Mouse (Mus musculus) ovary, postnatal 14 days (tissue): ENCODE measurements at regions not wholly inside any gene's neighbourhood (a gene's known extent, or its start where the extent isn't known, plus 50 kb on each side); places are given as distances from the start of the nearest gene placed in this dataset.

Experiments used
- DNase-seq: peaks from one replicate; pipeline ENCODE4 v3.0.0; 2022; ENCODE audit warnings: low spot score

DNA sequence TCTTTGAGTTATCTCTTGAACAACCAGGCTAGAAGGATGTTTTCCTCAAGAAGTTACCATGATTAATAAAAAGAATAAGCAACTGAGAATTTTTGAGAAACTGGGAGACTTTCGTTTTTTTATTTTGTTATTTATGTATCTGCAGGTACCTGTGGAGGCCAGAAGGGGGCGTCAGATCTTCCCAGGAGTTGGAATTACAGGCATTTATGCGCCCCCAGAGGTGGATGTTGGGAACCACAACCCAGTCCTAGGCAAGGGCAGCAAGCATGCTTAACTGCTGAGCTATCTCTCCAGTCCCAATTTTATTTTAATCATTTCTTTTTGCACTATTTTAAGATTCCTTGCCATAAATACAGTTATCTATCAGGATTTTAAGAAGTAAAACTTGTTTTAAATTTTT lies 140.0 kb upstream of the Lmcd1 start:
- peak; percentile 27 for DNase-seq

DNA sequence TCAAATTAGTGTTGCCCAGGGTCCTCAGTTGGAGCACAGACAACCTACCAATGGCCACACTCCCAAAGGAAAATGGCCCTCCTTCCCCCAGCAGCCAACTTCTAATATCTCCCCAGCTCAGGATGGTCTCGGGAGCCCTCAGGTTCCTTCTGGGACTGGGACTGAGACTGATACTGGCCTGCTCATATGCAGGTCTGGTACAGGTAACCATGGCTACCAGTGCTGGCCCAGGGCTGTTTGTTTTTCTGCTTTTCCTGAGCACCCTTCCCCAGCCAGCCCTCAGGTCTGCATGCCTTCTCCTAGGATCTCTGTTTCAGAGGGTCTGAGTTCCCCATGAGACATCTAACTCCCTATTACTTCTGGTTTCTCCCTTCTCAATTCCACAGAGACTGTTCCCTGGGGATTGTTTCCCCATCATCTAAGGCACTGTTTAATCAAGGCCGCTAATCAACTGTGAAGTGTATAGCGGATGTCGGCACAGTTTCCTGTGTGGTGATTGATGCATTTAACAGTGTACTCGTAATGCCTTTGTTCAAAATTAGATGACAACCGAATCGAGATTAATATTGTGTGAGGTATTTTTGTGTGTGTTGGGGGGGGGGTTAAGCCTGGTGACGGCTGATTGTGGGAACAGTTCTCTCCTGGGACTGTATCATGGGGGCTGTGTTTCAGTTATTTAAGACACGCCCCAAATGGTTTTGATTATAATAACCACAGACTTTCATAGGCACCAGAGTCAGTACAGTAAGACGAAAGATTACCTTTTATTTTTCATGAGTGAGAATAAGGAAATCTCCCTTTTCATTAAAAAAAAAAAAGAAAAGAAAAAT lies 120.8 kb upstream of the Lmcd1 start:
- DNase-seq, result no peak

DNA sequence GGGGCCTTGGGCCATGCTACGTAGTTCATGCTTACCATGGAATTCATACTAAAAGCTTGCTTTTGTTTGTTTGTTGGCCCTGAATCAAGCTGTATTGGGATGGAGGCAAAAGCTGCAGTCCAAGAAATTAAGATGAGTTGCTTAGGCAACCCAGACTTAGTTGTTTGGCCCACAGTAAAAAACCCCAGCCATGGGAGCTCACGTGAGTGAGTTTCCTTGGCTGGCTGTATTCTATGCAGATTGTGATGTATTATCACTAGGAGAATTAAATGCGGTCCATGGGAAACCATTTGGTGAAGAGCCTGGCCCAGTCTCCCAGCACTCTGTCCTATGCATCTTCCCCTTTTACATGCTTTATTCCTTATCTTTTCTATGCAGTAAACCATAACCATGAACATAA lies 106.1 kb upstream of the Lmcd1 start:
- DNase-seq, result no peak

DNA sequence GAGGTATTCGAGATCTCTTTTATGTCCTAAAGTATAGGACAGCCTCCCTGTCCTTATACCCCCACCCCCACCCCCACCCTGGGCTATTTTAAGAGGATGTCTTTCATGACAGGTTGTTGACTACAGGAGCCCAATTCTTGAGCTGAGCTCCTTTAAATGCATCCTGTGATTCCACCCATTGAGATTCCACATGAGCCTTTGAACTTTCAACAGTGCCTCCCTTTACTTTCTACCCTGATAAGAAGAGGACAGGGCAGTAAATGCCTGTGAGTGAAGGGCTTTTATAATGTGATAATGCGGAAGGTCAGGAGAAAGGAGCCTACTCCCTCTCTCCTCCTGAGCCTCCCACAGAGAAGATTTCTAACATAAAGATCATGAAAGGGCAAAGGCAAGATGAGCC lies 97.2 kb upstream of the Lmcd1 start:
- DNase-seq, result no peak

DNA sequence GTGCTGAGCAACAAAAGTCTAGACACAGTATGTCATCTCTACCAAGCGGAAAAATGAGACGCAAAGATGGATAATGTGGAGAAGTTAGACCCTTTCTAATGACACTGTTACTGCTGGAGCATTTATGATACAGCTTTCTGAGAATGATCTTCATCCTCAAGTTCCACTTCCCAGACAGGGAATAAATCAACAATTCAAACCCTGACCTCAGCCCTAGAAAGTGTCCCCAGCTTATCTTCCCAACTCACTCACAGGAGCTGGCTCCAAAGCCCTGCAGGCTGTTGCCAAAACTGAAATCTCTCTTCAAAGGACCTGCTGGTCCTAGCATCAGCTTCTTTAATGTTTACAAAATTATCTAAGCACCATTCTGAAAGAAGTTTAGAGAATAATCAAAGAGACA lies 85.9 kb upstream of the Lmcd1 start:
- no peak for DNase-seq

DNA sequence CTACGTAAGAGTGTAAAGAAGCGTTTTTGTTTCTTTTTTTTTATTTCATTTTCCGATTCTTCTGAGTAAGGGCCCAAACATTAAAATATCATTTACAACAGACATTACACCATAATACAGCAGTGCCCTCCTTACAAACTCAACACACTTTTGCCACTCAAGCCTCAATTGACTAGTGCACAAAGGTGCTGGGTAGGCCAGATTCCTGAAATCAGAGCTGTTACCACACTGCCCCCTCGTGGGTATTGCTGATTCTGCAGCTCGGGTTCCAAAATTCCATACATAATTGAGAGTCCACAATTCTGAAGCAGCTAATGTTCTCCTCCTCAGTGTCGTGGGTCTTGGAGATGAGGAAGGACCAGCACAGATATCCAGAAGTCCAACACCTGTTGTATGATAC lies 82.5 kb upstream of the Lmcd1 start:
- peak; percentile 66 for DNase-seq

DNA sequence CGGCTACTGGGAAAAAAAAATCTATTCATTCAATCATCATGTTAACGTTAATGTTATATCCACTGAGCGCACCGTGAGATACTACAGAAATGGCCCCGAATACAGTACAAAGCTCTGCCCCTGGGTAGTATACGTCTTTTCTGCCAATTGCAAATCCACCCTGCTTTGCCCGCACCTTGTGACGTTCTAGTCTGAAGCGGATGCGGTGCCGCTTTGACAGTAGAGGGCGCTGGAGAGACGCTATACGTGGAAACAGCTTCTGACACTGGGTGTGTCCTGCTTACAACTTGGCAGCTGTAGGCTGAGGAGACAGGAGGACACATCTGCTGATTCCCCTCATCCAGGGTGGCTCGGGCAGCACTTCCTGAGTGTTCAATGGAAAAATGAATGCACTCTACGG lies 76.1 kb upstream of the Lmcd1 start:
- peak; percentile 75 for DNase-seq

DNA sequence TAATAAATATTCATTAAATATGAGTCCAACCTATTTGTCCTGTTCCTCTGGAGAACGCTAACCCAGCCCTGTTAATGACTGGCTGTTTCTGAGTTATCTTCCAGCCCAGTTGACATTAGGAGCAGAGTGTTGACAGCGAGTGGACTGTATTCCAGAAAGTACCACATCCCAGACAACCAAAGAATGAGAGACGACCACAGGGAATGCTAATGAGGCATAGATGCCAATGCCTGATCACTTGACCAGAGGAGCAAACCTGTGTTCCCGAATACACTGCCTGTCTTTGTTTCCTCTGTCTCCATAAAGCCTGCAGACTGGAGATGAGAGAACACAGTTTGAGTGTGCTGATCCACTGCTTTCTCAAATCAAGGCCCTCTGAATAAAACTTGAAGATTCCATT lies 74.3 kb upstream of the Lmcd1 start:
- DNase-seq, result no peak

DNA sequence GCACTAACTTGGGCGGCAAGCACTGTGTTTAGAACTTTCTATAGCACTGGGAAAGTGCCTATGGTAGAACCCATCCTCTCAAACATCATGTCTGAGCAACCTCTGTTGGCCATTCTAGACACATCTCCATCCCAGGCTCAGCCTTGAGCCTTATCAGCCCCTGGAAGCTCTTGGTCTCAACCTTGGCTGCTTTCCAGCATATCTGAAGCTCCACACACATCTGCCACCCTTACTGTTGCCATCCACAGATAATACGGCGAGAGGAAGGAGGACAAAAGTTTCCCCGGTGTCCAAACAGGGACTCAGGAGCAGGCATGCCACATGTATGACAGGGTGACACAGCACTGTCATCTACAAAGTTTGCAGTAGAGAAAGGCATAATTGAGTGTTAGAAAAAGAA lies 71.4 kb upstream of the Lmcd1 start:
- DNase-seq, result no peak

DNA sequence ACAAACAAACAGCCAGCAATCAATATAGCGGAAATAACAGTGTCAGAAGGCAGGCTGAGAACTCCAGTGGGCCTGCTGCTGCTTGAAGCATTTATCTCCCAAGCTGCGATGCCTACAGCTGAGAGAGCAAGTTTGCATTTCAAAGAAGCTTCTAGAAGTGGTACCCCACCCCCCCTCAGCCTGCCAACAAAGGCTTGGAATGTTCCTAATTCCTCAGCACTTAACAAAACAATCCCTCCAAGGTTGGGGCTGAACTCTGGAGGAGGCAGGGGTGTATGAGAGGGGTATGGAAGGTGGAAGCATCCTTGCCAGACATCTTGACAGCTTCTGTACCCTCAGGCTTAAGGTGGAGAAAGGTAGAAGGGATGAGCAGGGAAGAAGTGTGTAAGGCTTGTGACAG lies 70.2 kb upstream of the Lmcd1 start:
- DNase-seq, result no peak

DNA sequence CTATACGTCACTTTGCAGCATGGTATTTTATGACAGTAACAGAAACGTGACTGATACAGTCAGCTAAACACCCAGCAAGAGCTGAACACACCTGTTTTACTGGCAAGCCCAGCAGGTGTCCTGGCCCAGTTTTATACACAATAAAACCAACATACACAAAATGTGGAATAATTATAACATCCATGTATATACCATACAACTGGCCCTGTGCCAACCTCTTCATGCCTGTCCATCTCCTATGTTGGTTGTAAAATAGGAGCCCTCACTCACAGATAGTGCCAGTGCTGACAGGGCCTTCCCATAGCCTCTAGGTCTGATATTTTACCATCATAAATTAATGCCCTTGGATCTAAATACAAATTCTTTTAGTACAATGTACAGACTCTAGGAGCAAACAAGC lies 68.6 kb upstream of the Lmcd1 start:
- no peak for DNase-seq

DNA sequence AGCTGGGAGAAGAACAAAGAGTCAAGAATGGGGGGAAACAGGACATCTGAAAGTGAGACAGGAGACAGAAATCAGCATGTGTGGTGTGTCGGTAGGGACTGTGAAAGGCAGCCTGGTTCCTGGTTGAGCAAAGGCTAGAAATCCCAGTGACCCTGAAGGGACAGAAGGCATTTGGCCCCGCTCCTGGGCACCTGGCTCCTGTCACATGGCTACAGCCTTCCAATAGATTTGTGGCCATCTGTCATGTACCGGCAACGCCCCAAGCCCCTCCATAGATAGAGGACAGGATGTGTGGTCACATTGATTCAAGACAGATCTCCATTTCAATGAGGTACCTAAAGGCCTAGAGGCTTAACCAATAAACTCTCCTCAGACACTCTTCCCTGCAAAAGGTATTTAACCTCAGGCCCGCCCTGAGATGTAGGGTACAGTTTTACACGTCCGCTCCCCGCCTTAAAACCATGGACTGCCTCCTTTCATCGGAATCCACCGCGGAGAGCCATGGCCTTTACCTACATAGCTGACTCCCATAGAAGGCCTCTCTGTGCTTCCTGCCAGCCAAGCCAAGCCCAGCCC lies 68.0 kb upstream of the Lmcd1 start:
- no peak for DNase-seq

DNA sequence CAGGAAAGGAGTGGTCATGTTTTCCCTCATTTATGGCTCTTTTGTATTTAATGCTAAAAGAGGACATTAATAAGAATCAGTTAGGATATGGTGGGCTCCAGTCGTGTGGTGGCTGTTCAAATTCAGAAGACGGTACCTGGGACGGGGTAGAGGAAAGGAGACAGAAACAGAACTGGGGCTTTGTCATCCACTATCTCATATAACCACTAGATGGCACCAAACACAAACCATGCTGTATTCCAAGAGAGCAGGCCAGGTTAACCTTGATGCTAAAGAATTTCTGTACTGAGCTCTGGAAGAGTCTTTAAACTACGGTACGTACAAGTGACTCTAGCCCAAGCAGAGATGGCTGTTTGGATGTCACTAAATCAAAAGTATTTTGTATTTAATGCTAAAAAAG lies 66.3 kb upstream of the Lmcd1 start:
- DNase-seq, result peak; percentile 49

DNA sequence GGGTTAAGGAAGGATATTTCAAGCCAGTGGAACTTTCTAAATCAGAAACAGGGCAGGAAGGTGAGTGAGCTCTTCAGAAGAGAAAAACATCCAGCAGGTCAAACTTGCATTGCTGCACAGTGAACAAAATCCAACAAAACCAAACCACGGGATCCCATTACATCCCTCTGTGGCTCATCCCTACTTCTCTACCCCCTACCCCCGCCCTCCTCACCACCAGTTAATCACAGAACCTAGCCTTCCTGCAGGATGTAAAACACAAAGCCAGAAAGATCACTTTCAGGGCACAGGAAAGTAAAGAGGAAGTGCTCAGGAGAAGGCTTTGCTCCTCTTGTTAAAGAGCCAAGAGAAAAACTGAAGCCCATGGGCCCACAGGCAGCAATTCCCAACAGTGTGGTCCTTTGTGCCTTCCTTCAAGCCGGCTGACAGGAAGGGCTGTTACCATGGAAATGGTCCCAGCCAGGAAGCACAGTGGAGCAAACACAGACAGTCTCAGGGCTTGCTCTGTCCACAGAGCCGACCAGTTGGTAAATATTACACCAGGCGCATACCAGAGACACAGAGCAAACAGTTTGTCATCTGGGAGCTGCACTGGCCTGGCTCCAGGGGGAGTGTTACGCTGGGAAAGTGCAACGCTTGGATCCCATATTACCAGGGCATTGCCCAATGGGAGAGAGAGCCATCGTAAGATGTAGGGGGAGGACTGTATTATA lies 63.2 kb upstream of the Lmcd1 start:
- peak; percentile 12 for DNase-seq

DNA sequence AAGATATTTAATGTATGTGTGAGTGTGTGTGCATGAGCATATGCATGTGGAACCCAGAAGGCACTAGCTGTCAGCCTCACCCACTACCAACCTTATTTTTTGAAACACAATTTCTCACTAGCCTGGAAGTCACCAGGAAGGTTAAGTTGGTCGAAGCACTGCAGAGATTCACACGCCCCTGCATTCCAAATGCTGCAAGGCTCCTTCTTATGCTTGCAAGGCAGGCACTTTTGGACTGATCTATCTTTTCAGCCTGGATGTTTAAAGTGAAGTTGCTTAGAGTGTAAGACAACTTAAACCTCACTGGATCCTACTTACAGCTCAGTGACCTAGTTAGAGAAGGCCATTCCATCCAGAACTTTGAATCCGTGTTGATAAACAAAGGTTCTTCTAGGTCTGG lies 56.7 kb upstream of the Lmcd1 start:
- DNase-seq, result no peak

DNA sequence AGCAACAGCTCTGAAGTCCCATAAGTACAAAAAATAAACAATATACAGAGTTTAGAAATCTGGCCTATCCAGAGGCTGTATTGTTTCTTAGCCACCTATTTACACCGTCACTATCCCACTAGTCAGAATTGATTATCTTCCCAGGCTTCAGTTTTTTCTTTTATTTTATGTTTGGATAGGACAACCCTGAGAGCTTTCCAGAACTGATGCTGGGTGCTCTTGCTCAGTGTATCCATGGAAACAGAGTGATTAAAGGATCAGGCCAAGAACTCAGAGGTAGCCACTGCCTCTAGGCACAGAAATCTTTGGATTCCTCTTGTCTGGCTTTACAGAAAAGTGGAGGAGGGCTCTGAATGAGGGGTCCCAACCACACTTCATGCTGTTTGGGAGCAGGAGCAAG lies 55.3 kb upstream of the Lmcd1 start:
- no peak for DNase-seq

DNA sequence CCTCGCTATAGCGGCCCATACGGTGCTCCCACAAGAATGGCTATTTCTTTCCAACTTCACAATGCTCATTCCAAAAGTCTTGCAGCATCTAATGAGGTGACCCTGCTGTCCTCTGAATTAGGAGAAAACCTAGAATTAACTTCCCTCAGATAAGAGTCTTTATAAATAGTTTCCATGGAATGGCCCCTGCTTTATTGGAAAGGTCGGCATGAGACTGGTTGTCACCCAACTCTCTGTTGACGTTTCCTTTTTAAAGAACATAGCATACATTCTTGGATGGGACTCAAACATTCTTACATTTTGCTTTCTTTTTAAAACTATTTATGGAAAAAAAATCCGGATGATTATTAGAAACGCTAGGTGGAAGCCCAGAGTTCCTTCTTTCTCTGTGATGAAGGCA lies 53.9 kb upstream of the Lmcd1 start:
- no peak for DNase-seq

DNA sequence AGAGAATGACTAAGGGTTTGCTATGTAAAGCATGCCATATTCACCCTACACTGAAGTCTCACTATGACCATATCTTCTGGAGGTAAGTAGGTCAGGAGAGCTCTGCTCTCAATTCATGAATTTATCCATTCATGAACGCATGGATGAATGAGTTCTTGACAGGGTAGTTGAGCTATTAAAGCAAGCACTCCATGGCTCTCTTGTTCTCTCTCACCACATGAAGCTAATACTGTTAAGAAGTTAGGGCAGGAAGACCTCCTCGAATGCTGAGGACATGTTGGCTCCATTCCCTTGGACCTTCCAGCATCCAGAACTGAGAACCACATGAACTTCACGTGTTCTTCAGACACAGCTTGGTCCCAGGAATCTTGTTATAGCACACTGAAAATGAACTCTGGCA lies 53.4 kb upstream of the Lmcd1 start:
- DNase-seq, result no peak

DNA sequence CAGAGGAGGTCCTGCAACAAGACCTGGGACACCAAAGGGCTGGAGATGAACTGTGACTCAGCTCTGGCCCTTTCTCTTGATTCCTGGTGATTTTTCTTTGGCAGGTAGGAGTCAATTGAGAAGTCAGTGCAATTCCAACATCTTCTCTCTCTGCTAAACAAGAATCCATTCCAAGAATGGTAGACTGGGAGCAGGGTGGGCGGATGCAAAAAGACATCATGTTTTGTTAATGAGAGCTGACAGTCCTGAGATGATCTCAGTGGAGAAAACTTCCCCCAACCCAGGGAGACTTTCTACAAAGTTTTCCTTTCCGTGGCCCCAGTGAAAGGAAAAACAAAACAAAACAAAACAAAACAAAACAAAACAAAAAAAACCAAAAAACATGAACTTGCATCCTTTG lies 52.2 kb upstream of the Lmcd1 start:
- DNase-seq, result no peak

DNA sequence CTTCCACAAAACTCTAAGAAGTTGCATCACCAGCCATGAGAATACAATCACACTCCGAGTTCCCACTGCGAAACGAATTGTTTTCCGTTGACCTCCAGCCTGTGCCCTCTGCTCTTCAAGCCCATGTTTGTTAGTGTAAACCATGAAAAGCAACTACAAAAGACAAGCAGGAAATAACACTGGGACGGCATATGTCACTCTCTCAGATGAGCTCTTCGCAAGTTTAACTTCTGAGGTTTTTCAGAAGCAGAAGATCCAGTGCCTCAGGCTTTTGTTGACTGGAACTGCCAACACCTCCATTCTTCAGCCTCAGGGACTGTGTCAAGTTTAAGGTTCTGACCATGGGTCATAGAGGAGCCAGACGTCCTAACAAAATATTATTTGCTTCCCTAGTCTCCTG lies 50.2 kb upstream of the Lmcd1 start:
- no peak for DNase-seq
